Mouse (Mus musculus) forebrain, embryonic 12.5 days (tissue): ENCODE data around the gene Jph2. TPM values are rescaled to one million over a fixed set of nuclear protein-coding genes. Genes with fewer than 3 reads are reported as not detected.

Source experiments
- ATAC-seq: fragments of 200-750 bp; cut with Nextera tagmentation; 2 replicates; pipeline ENCODE4 v1.8.0; 2017; ENCODE audit warnings: moderate TSS enrichment; ENCODE audit not compliant: low FRiP score
- H3K27ac ChIP-seq: fragments of 300-500 bp; sonication (generic); 2 replicates; pipeline ENCODE4 v1.5.1; 2016; ENCODE audit warnings: mild to moderate bottlenecking
- H3K27me3 ChIP-seq: fragments of 300-500 bp; sonication (generic); 2 replicates; pipeline ENCODE4 v1.6.1; 2016; ENCODE audit warnings: mild to moderate bottlenecking
- H3K36me3 ChIP-seq: fragments of 300-500 bp; sonication (generic); replicated peaks from 2 replicates; pipeline ENCODE4 v1.6.1; 2016; ENCODE audit warnings: mild to moderate bottlenecking
- H3K4me1 ChIP-seq: fragments of 300-500 bp; sonication (generic); 2 replicates; pipeline ENCODE4 v1.6.1; 2016
- H3K4me2 ChIP-seq: fragments of 300-500 bp; sonication (generic); 2 replicates; pipeline ENCODE4 v1.6.1; 2016; ENCODE audit warnings: mild to moderate bottlenecking, moderate library complexity
- H3K4me3 ChIP-seq: fragments of 300-500 bp; sonication (generic); replicated peaks from 2 replicates; pipeline ENCODE4 v1.5.1; 2016; ENCODE audit warnings: mild to moderate bottlenecking
- H3K9ac ChIP-seq: fragments of 300-500 bp; sonication (generic); 2 replicates; pipeline ENCODE4 v1.6.1; 2016; ENCODE audit warnings: mild to moderate bottlenecking
- H3K9me3 ChIP-seq: fragments of 300-500 bp; sonication (generic); 2 replicates; pipeline ENCODE4 v1.6.1; 2016
- WGBS: fragments of 180-500 bp; shearing (Covaris S2); methylation state at CpG from one replicate; pipeline ENCODE4 v1.1.7; 2016; 5-methylcytosine and 5-hydroxymethylcytosine counted together
- polyA plus RNA-seq: library from polyadenylated mRNA; unstranded; fragments of >200 nt; fragmentation: Nextera tagmentation; extraction: Ambion mirVana; gene quantifications from 2 replicates; pipeline ENCODE4 v1.2.1, GENCODE M21; 2016

Gene Jph2
- polyA plus RNA-seq, 1 experiment from 2014 or later, result 0.24 TPM

- Histone ChIP-seq H3K27ac (no peak overlapping the region), H3K9ac (no peak overlapping the region), H3K4me3 (no peak overlapping the region), H3K4me1 (no peaks in the 10 kb centered on the region), H3K4me2 (no peak overlapping the region), H3K36me3 (no peaks in the 10 kb centered on the region), H3K27me3 (no peaks in the 10 kb centered on the region), H3K9me3 (no peaks in the 10 kb centered on the region)
- WGBS, result 26% methylated on average over 7 of the region's 7 CpGs
- no peak for ATAC-seq
Observed at GRCm38 (mm10) chr2:163353731-163354130, 44.1 kb downstream of the Jph2 start.

- H3K4me3 ChIP-seq, result no peak overlapping the region
- ATAC-seq, result no peak
- 0 out of 2 replicates have a peak, but pooled peaks cover 4% of the 10 kb centered on the region for H3K27me3 ChIP-seq
- no peak overlapping the region for H3K4me2 ChIP-seq
- no peaks in the 10 kb centered on the region for H3K4me1 ChIP-seq
- no peaks in the 10 kb centered on the region for H3K9me3 ChIP-seq
- no peak overlapping the region for H3K27ac ChIP-seq
- no peaks in the 10 kb centered on the region for H3K36me3 ChIP-seq
- no peak overlapping the region for H3K9ac ChIP-seq
- WGBS, result 61% methylated on average over 5 of the region's 5 CpGs
Observed at GRCm38 (mm10) chr2:163350443-163350842, 47.4 kb downstream of the Jph2 start.

GRCm38 (mm10) chr2:163349411-163349810 lies 48.4 kb downstream of the Jph2 start:
- Histone ChIP-seq H3K9me3 (no peaks in the 10 kb centered on the region), H3K4me1 (no peaks in the 10 kb centered on the region), H3K4me2 (no peak overlapping the region), H3K36me3 (no peaks in the 10 kb centered on the region), H3K9ac (no peak overlapping the region), H3K27me3 (peaks cover 7% of the 10 kb centered on the region; the same call in 1 of the 2 replicates), H3K27ac (no peak overlapping the region), H3K4me3 (no peak overlapping the region)
- WGBS, result 74% methylated on average over 9 of the region's 9 CpGs
- no peak for ATAC-seq

GRCm38 (mm10) chr2:163348677-163349076 lies 49.1 kb downstream of the Jph2 start:
- H3K27ac ChIP-seq, result no peak overlapping the region
- no peak for ATAC-seq
- H3K9ac ChIP-seq, result no peak overlapping the region
- H3K4me2 ChIP-seq, result no peak overlapping the region
- peaks cover 7% of the 10 kb centered on the region; the same call in 1 of the 2 replicates for H3K27me3 ChIP-seq
- 73% methylated on average over 7 of the region's 7 CpGs for WGBS
- no peak overlapping the region for H3K4me3 ChIP-seq
- H3K36me3 ChIP-seq, result no peaks in the 10 kb centered on the region
- H3K4me1 ChIP-seq, result no peaks in the 10 kb centered on the region
- H3K9me3 ChIP-seq, result no peaks in the 10 kb centered on the region

- no peak overlapping the region for H3K4me3 ChIP-seq
- H3K36me3 ChIP-seq, result no peaks in the 10 kb centered on the region
- H3K9me3 ChIP-seq, result no peaks in the 10 kb centered on the region
- H3K4me1 ChIP-seq, result no peaks in the 10 kb centered on the region
- ATAC-seq, result no peak
- peaks cover 7% of the 10 kb centered on the region; the same call in 1 of the 2 replicates for H3K27me3 ChIP-seq
- H3K27ac ChIP-seq, result no peak overlapping the region
- H3K4me2 ChIP-seq, result no peak overlapping the region
- WGBS, result 87% methylated on average over 8 of the region's 8 CpGs
- no peak overlapping the region for H3K9ac ChIP-seq
Observed at GRCm38 (mm10) chr2:163347517-163348184, 50.1 kb downstream of the Jph2 start.

GRCm38 (mm10) chr2:163346497-163346896 lies 51.3 kb downstream of the Jph2 start:
- H3K27ac ChIP-seq, result no peak overlapping the region
- H3K4me1 ChIP-seq, result no peaks in the 10 kb centered on the region
- H3K9ac ChIP-seq, result no peak overlapping the region
- no peaks in the 10 kb centered on the region for H3K36me3 ChIP-seq
- no peak overlapping the region for H3K4me3 ChIP-seq
- no peak overlapping the region for H3K4me2 ChIP-seq
- no peaks in the 10 kb centered on the region for H3K9me3 ChIP-seq
- WGBS, result 88% methylated on average over 11 of the region's 11 CpGs
- H3K27me3 ChIP-seq, result peaks cover 10% of the 10 kb centered on the region
- no peak for ATAC-seq

- H3K4me1 ChIP-seq, result no peaks in the 10 kb centered on the region
- H3K9ac ChIP-seq, result no peak overlapping the region
- no peaks in the 10 kb centered on the region for H3K36me3 ChIP-seq
- 78% methylated on average over 13 of the region's 13 CpGs for WGBS
- H3K9me3 ChIP-seq, result no peaks in the 10 kb centered on the region
- H3K27ac ChIP-seq, result no peak overlapping the region
- peaks cover 24% of the 10 kb centered on the region for H3K27me3 ChIP-seq
- ATAC-seq, result no peak
- H3K4me2 ChIP-seq, result no peak overlapping the region
- no peak overlapping the region for H3K4me3 ChIP-seq
Observed at GRCm38 (mm10) chr2:163344976-163345660, 52.7 kb downstream of the Jph2 start.

GRCm38 (mm10) chr2:163343671-163344070 lies 54.1 kb downstream of the Jph2 start:
- Histone ChIP-seq H3K27me3 (peaks cover 39% of the 10 kb centered on the region), H3K4me2 (no peak overlapping the region), H3K4me1 (peaks cover 7% of the 10 kb centered on the region), H3K9ac (no peak overlapping the region), H3K36me3 (no peaks in the 10 kb centered on the region), H3K9me3 (no peaks in the 10 kb centered on the region), H3K4me3 (no peak overlapping the region), H3K27ac (no peak overlapping the region)
- WGBS, result 90% methylated on average over 4 of the region's 4 CpGs
- ATAC-seq, result no peak

GRCm38 (mm10) chr2:163340263-163340662 lies 57.5 kb downstream of the Jph2 start:
- Histone ChIP-seq H3K36me3 (no peaks in the 10 kb centered on the region), H3K4me1 (peaks cover 7% of the 10 kb centered on the region), H3K27me3 (peaks cover 66% of the 10 kb centered on the region), H3K27ac (no peak overlapping the region), H3K9me3 (no peaks in the 10 kb centered on the region), H3K9ac (no peak overlapping the region), H3K4me2 (no peak overlapping the region), H3K4me3 (no peak overlapping the region)
- peak; percentile 27; the same call in 1 of the 2 replicates for ATAC-seq
- 23% methylated on average over 9 of the region's 9 CpGs for WGBS

GRCm38 (mm10) chr2:163332368-163333055 lies 65.3 kb downstream of the Jph2 start:
- Histone ChIP-seq H3K36me3 (no peaks in the 10 kb centered on the region), H3K27me3 (peaks cover 23% of the 10 kb centered on the region), H3K4me2 (no peak overlapping the region), H3K4me1 (peaks cover 4% of the 10 kb centered on the region; the same call in 1 of the 2 replicates), H3K9ac (no peak overlapping the region), H3K4me3 (no peak overlapping the region), H3K9me3 (no peaks in the 10 kb centered on the region), H3K27ac (no peak overlapping the region)
- no peak for ATAC-seq
- WGBS, result 79% methylated on average over 13 of the region's 13 CpGs

- Histone ChIP-seq H3K36me3 (no peaks in the 10 kb centered on the region), H3K4me1 (peaks cover 4% of the 10 kb centered on the region; the same call in 1 of the 2 replicates), H3K27me3 (peaks cover 12% of the 10 kb centered on the region), H3K4me2 (no peak overlapping the region), H3K4me3 (no peak overlapping the region), H3K27ac (no peak overlapping the region), H3K9me3 (no peaks in the 10 kb centered on the region), H3K9ac (no peak overlapping the region)
- WGBS, result 87% methylated on average over 6 of the region's 6 CpGs
- ATAC-seq, result no peak
Observed at GRCm38 (mm10) chr2:163331423-163331822, 66.4 kb downstream of the Jph2 start.

GRCm38 (mm10) chr2:163330742-163331141 lies 67.1 kb downstream of the Jph2 start:
- H3K9ac ChIP-seq, result no peak overlapping the region
- H3K9me3 ChIP-seq, result no peaks in the 10 kb centered on the region
- H3K4me2 ChIP-seq, result no peak overlapping the region
- no peaks in the 10 kb centered on the region for H3K36me3 ChIP-seq
- H3K27me3 ChIP-seq, result peaks cover 5% of the 10 kb centered on the region; the same call in 1 of the 2 replicates
- no peak for ATAC-seq
- H3K4me3 ChIP-seq, result no peak overlapping the region
- WGBS, result 33% methylated on average over 7 of the region's 7 CpGs
- peaks cover 4% of the 10 kb centered on the region; the same call in 1 of the 2 replicates for H3K4me1 ChIP-seq
- no peak overlapping the region for H3K27ac ChIP-seq
